Mouse (Mus musculus): ENCODE data around the gene Crim1.

GRCm38 (mm10) chr17:78317381-78317780 is 117.3 kb downstream of the Crim1 start:
- no peak for TF ChIP-seq CTCF (IDR thresholded peaks at IDR 0.05; ENCODE audit: control insufficient read depth, insufficient read depth, insufficient read length)
- no peak for TF ChIP-seq MAX (IDR thresholded peaks at IDR 0.05)
- no peak for TF ChIP-seq FOSL1 (IDR thresholded peaks at IDR 0.05; ENCODE audit: insufficient read depth, low read length, poor library complexity, severe bottlenecking)
- no peak for TF ChIP-seq CEBPB (IDR thresholded peaks at IDR 0.05; ENCODE audit: low read depth)
- TF ChIP-seq USF1 (IDR thresholded peaks at IDR 0.05; ENCODE audit: low read depth), result no peak
- TF ChIP-seq MYOG (IDR thresholded peaks at IDR 0.05; ENCODE audit: control insufficient read depth, extremely low read depth, insufficient read length), result no peak

Measured in C2C12 (cell line).